Mouse (Mus musculus): ENCODE measurements around the gene Acot11. TPM values are rescaled to one million over a fixed set of nuclear protein-coding genes. Genes with fewer than 3 reads are reported as not detected.
"Not testable (repeated sequence)": the region's sequence is repeated elsewhere in the genome, so short reads cannot be mapped to it uniquely, and the experiment has no call there.

The Acot11 gene
- polyA plus RNA-seq, 1 experiment from 2014 or later, result 0.93 TPM

DNA sequence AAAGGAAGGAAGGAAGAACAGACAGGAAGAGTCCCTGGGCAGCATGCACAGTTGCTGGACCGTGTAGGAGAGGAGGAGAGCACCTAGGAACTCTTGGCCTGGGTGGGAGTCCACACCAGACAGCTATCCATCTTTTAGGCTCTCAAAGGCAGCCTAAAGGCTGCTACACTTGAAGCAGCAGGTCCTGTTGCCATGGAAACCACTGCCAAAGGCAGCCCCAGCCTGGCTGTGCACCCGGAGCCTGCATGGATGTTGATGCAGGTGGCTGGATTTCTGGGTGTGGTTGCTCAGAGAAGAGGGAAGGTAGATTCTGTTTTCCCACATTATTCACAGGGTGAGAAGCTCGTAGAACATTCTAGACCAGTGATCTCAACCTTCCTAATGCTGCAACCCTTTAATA, 27.8 kb downstream of the Acot11 start:
- ATAC-seq, result no peak
- Histone ChIP-seq H3K27ac (ENCODE audit: low read length) (no peak overlapping the region), H3K9me3 (ENCODE audit: low read length) (no peaks in the 10 kb centered on the region), H3K4me3 (ENCODE audit: low read depth, low read length) (no peak overlapping the region), H3K9ac (replicated peaks; ENCODE audit: low read depth) (no peak overlapping the region), H3K4me1 (ENCODE audit: insufficient read depth, low read depth, low read length) (peaks cover 7% of the 10 kb centered on the region; the same call in 1 of the 2 replicates), H3K27me3 (replicated peaks; ENCODE audit: insufficient read depth, low read length) (no peaks in the 10 kb centered on the region), H3K36me3 (ENCODE audit: insufficient read depth, low read length) (no peaks in the 10 kb centered on the region), H3K4me2 (replicated peaks; ENCODE audit: low read depth, low read length) (no peak overlapping the region)
- no peak for TF ChIP-seq CTCF (IDR thresholded peaks at IDR 0.05)
- TF ChIP-seq EP300 (IDR thresholded peaks at IDR 0.05), result no peak
- DNase-seq (ENCODE audit: low spot score), result peak; percentile 26
- 25% methylated on average over 3 of the region's 3 CpGs for WGBS

GRCm38 (mm10) chr4:106775767-106776166, 29.0 kb downstream of the Acot11 start:
- WGBS, result 85% methylated on average over 6 of the region's 6 CpGs
- TF ChIP-seq CTCF (IDR thresholded peaks at IDR 0.05), result peak; percentile 23; the same call in 1 of the 2 replicates
- H3K9ac ChIP-seq (replicated peaks; ENCODE audit: low read depth); H3K9me3 ChIP-seq (ENCODE audit: low read length); H3K4me1 ChIP-seq (ENCODE audit: insufficient read depth, low read depth, low read length); H3K27ac ChIP-seq (ENCODE audit: low read length); ATAC-seq; H3K36me3 ChIP-seq (ENCODE audit: insufficient read depth, low read length); DNase-seq (ENCODE audit: low spot score); H3K4me3 ChIP-seq (ENCODE audit: low read depth, low read length); H3K4me2 ChIP-seq (replicated peaks; ENCODE audit: low read depth, low read length); H3K27me3 ChIP-seq (replicated peaks; ENCODE audit: insufficient read depth, low read length): not testable (repeated sequence)

GRCm38 (mm10) chr4:106772558-106772957, 32.2 kb downstream of the Acot11 start:
- 95% methylated on average over 1 of the region's 1 CpGs for WGBS
- H3K27me3 ChIP-seq (replicated peaks; ENCODE audit: insufficient read depth, low read length), result no peaks in the 10 kb centered on the region
- no peak overlapping the region for H3K9ac ChIP-seq (replicated peaks; ENCODE audit: low read depth)

GRCm38 (mm10) chr4:106769306-106769705, 35.5 kb downstream of the Acot11 start:
- TF ChIP-seq CTCF (IDR thresholded peaks at IDR 0.05) (no peak), EP300 (IDR thresholded peaks at IDR 0.05) (no peak)
- H3K4me2 ChIP-seq (replicated peaks; ENCODE audit: low read depth, low read length), result no peak overlapping the region
- H3K9ac ChIP-seq (replicated peaks; ENCODE audit: low read depth), result no peak overlapping the region
- ATAC-seq (no peak), DNase-seq (ENCODE audit: low spot score) (no peak)
- no peaks in the 10 kb centered on the region for H3K4me1 ChIP-seq (ENCODE audit: insufficient read depth, low read depth, low read length)
- H3K9me3 ChIP-seq (ENCODE audit: low read length), result no peaks in the 10 kb centered on the region
- H3K27ac ChIP-seq (ENCODE audit: low read length), result no peak overlapping the region
- H3K36me3 ChIP-seq (ENCODE audit: insufficient read depth, low read length), result no peaks in the 10 kb centered on the region
- 63% methylated on average over 2 of the region's 2 CpGs for WGBS
- no peak overlapping the region for H3K4me3 ChIP-seq (ENCODE audit: low read depth, low read length)
- H3K27me3 ChIP-seq (replicated peaks; ENCODE audit: insufficient read depth, low read length), result no peaks in the 10 kb centered on the region

More at GRCm38 (mm10) chr4:106772558-106772957, 32.2 kb downstream of the Acot11 start:
- Histone ChIP-seq H3K4me2 (replicated peaks; ENCODE audit: low read depth, low read length) (no peak overlapping the region), H3K4me3 (ENCODE audit: low read depth, low read length) (no peak overlapping the region), H3K27ac (ENCODE audit: low read length) (no peak overlapping the region), H3K4me1 (ENCODE audit: insufficient read depth, low read depth, low read length) (no peaks in the 10 kb centered on the region), H3K36me3 (ENCODE audit: insufficient read depth, low read length) (no peaks in the 10 kb centered on the region), H3K9me3 (ENCODE audit: low read length) (no peaks in the 10 kb centered on the region)
- ATAC-seq (no peak), DNase-seq (ENCODE audit: low spot score) (no peak)
- TF ChIP-seq EP300 (IDR thresholded peaks at IDR 0.05) (no peak), CTCF (IDR thresholded peaks at IDR 0.05) (no peak)

- Histone ChIP-seq H3K36me3 (ENCODE audit: insufficient read depth, low read length) (no peaks in the 10 kb centered on the region), H3K4me1 (ENCODE audit: insufficient read depth, low read depth, low read length) (no peaks in the 10 kb centered on the region), H3K4me3 (ENCODE audit: low read depth, low read length) (no peak overlapping the region), H3K9ac (replicated peaks; ENCODE audit: low read depth) (no peak overlapping the region), H3K9me3 (ENCODE audit: low read length) (no peaks in the 10 kb centered on the region), H3K27ac (ENCODE audit: low read length) (no peak overlapping the region), H3K27me3 (replicated peaks; ENCODE audit: insufficient read depth, low read length) (no peaks in the 10 kb centered on the region), H3K4me2 (replicated peaks; ENCODE audit: low read depth, low read length) (no peak overlapping the region)
- no peak for DNase-seq (ENCODE audit: low spot score)
- 74% methylated on average over 7 of the region's 7 CpGs for WGBS
- ATAC-seq, result no peak
- TF ChIP-seq CTCF (IDR thresholded peaks at IDR 0.05) (no peak), EP300 (IDR thresholded peaks at IDR 0.05) (no peak)
Observed at GRCm38 (mm10) chr4:106764166-106764565, 40.6 kb downstream of the Acot11 start.

DNA sequence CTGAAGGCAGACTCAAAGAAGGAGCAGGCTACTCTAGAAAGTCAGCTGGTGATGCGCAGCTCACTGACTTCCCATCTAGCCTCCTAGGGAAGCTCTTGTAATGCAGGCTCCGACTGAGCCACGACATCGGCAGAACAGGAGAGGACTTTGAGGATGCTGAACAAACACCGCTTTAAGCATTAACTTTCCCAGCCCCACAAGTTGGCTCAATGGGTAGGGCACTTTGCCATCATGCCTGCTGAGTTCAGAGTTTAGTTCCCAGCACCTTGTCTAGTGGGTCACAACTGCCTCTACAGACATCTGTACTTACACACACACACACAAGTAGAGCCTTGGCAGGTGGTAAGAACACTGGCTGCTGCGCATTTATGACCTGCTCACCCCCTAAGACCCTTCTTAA, 53.1 kb downstream of the Acot11 start:
- DNase-seq (ENCODE audit: low spot score) (no peak), ATAC-seq (no peak)
- Histone ChIP-seq H3K9ac (replicated peaks; ENCODE audit: low read depth) (no peak overlapping the region), H3K4me2 (replicated peaks; ENCODE audit: low read depth, low read length) (no peak overlapping the region), H3K9me3 (ENCODE audit: low read length) (no peaks in the 10 kb centered on the region), H3K36me3 (ENCODE audit: insufficient read depth, low read length) (no peaks in the 10 kb centered on the region), H3K4me3 (ENCODE audit: low read depth, low read length) (no peak overlapping the region), H3K27me3 (replicated peaks; ENCODE audit: insufficient read depth, low read length) (no peaks in the 10 kb centered on the region), H3K4me1 (ENCODE audit: insufficient read depth, low read depth, low read length) (no peaks in the 10 kb centered on the region), H3K27ac (ENCODE audit: low read length) (no peak overlapping the region)
- 69% methylated on average over 6 of the region's 6 CpGs for WGBS
- TF ChIP-seq EP300 (IDR thresholded peaks at IDR 0.05), result no peak
- no peak for TF ChIP-seq CTCF (IDR thresholded peaks at IDR 0.05)

GRCm38 (mm10) chr4:106749699-106750098, 55.1 kb downstream of the Acot11 start:
- Histone ChIP-seq H3K36me3 (ENCODE audit: insufficient read depth, low read length) (no peaks in the 10 kb centered on the region), H3K4me3 (ENCODE audit: low read depth, low read length) (no peak overlapping the region), H3K9ac (replicated peaks; ENCODE audit: low read depth) (no peak overlapping the region), H3K4me2 (replicated peaks; ENCODE audit: low read depth, low read length) (peak overlapping the region; percentile 25; the same call in 1 of the 2 replicates), H3K27ac (ENCODE audit: low read length) (no peak overlapping the region), H3K27me3 (replicated peaks; ENCODE audit: insufficient read depth, low read length) (no peaks in the 10 kb centered on the region), H3K4me1 (ENCODE audit: insufficient read depth, low read depth, low read length) (no peaks in the 10 kb centered on the region), H3K9me3 (ENCODE audit: low read length) (no peaks in the 10 kb centered on the region)
- WGBS, result 8% methylated on average over 7 of the region's 7 CpGs
- peak; percentile 95 for TF ChIP-seq CTCF (IDR thresholded peaks at IDR 0.05)
- TF ChIP-seq EP300 (IDR thresholded peaks at IDR 0.05), result peak; percentile 98
- DNase-seq (ENCODE audit: low spot score) (peak; percentile 88), ATAC-seq (peak; percentile 94)

All from lung, postnatal 0 days (tissue).